8 mouse cellular contexts compared by ENCODE assay signal in genomic region chr9:43239712-43240593, GRCm38 (mm10). TPM values are rescaled to one million over a fixed set of nuclear protein-coding genes. Genes with fewer than 3 reads are reported as not detected.
DNase-seq lines count a peak whose midpoint lies in the region; ATAC-seq and TF ChIP-seq lines count a peak whose summit lies in the region.

TSS of gene Oaf (minus strand) at chr9:43239911.

- TF ChIP-seq CTCF in hindbrain, postnatal 0 days (IDR thresholded peaks at IDR 0.05; ENCODE audit: low read depth): no peak
- no peak for TF ChIP-seq CTCF in left cerebral cortex, adult 2 months (IDR thresholded peaks at IDR 0.05)

- H3K4me2 ChIP-seq in hindbrain, postnatal 0 days (ENCODE audit: low read depth, low read length): peak within 1 kb of the TSS; percentile 78

- ATAC-seq in hindbrain, postnatal 0 days: peak; percentile 77

- peaks cover 13% of the 10 kb centered on the region; the same call in 1 of the 2 replicates for H3K27me3 ChIP-seq in hindbrain, postnatal 0 days (ENCODE audit: insufficient read depth, low read length)

- peak within 1 kb of the TSS; percentile 48 for H3K4me3 ChIP-seq in hindbrain, postnatal 0 days (ENCODE audit: low read length)
- H3K4me3 ChIP-seq in left cerebral cortex, adult 2 months: peak within 1 kb of the TSS; percentile 49

- 2% methylated on average over 42 of the region's 44 CpGs for WGBS in hindbrain, postnatal 0 days

- no peaks in the 10 kb centered on the region for H3K36me3 ChIP-seq in hindbrain, postnatal 0 days (ENCODE audit: insufficient read depth, low read length)

- peak; percentile 91 for DNase-seq in adrenal gland, adult 2 months
- DNase-seq in embryo, embryonic 10.5 days (ENCODE audit: low spot score): peak; percentile 95
- DNase-seq in gastrocnemius, postnatal 10 days: peak; percentile 88
- peak; percentile 63 for DNase-seq in hindbrain, postnatal 0 days (ENCODE audit: low spot score)
- peak; percentile 55 to 69 for DNase-seq in left cerebral cortex, adult 2 months (ENCODE audit: extremely low spot score in 1 of 2, low spot score in 2 of 2)
- peak; percentile 86 to 94 for DNase-seq in lung, postnatal 4 days
- peak; percentile 72 for DNase-seq in right cerebral cortex, adult 18-20 months
- DNase-seq in urinary bladder, postnatal 25 days (ENCODE audit: low spot score): peak; percentile 77

- H3K9ac ChIP-seq in hindbrain, postnatal 0 days (replicated peaks; ENCODE audit: low read length): peak within 1 kb of the TSS; percentile 22; the same call in 1 of the 2 replicates

- no peak within 1 kb of the TSS for H3K27ac ChIP-seq in hindbrain, postnatal 0 days
- H3K27ac ChIP-seq in left cerebral cortex, adult 2 months: peak within 1 kb of the TSS; percentile 50

- no peaks in the 10 kb centered on the region for H3K4me1 ChIP-seq in hindbrain, postnatal 0 days (ENCODE audit: insufficient read depth, low read length)

- no peaks in the 10 kb centered on the region for H3K9me3 ChIP-seq in hindbrain, postnatal 0 days (ENCODE audit: low read length)

- intact Hi-C loops in left cerebral cortex, adult 2 months (cut with DNase I): loop anchor here (2.0 kb wide), 1 partner anchor 25 kb away; no protein-coding TSS in a partner anchor

RNA-seq across cellular contexts. Expression of gene Oaf, which starts in this region (rescaled TPM):
- total RNA-seq in adrenal gland, adult 2 months (2021): 10 to 100 TPM; 13.5 to 28.5 TPM
- 13.4 and 25.1 TPM in 2 replicates for polyA plus RNA-seq in adrenal gland, adult 2 months (2012; rRNA removed)
- 10 to 100 TPM; 26.2 to 34.2 TPM for total RNA-seq in gastrocnemius, postnatal 10 days (2021)
- total RNA-seq in hindbrain, postnatal 0 days (2014; rRNA removed): 5.6 and 8.0 TPM in 2 replicates
- 6.2 TPM in 2 replicates for polyA plus RNA-seq in hindbrain, postnatal 0 days (2015; fragmentation: Nextera tagmentation; extraction: Ambion mirVana)
- 10 to 100 TPM; 13.3 to 18.0 TPM for total RNA-seq in left cerebral cortex, adult 2 months (2021)
